11 mouse cellular contexts compared by ENCODE assay signal in genomic region chr7:80200588-80200945, GRCm38 (mm10). TPM values are rescaled to one million over a fixed set of nuclear protein-coding genes. Genes with fewer than 3 reads are reported as not detected.
DNase-seq lines count a peak whose midpoint lies in the region; ATAC-seq and TF ChIP-seq lines count a peak whose summit lies in the region.
"Had no signal": no experiment of that assay in that cellular context is flagged by ENCODE, and none has a peak within 500 bp of the region (broad histone marks: within the 10 kb centered on the region; RNA-seq: fewer than 3 reads in every experiment).

No protein-coding gene starts in this region.

- H3K27ac ChIP-seq in heart, embryonic 12.5 days (ENCODE audit: poor library complexity, severe bottlenecking): no peak overlapping the region
- no peak overlapping the region for H3K27ac ChIP-seq in hindbrain, embryonic 15.5 days (replicated peaks)
- no peak overlapping the region for H3K27ac ChIP-seq in midbrain, embryonic 12.5 days (replicated peaks)

- no peaks in the 10 kb centered on the region for H3K9me3 ChIP-seq in heart, embryonic 12.5 days (replicated peaks)
- no peaks in the 10 kb centered on the region for H3K9me3 ChIP-seq in E14TG2a.4 (ENCODE audit: low read length)
- no peaks in the 10 kb centered on the region for H3K9me3 ChIP-seq in hindbrain, embryonic 15.5 days
- no peaks in the 10 kb centered on the region for H3K9me3 ChIP-seq in midbrain, embryonic 12.5 days

- H3K4me1 ChIP-seq in heart, embryonic 12.5 days (replicated peaks): peaks cover 43% of the 10 kb centered on the region
- peaks cover 88% of the 10 kb centered on the region for H3K4me1 ChIP-seq in E14TG2a.4 (replicated peaks; ENCODE audit: low read depth, low read length)
- H3K4me1 ChIP-seq in hindbrain, embryonic 15.5 days (replicated peaks): peaks cover 69% of the 10 kb centered on the region
- H3K4me1 ChIP-seq in midbrain, embryonic 12.5 days: peaks cover 69% of the 10 kb centered on the region

- peak; percentile 85 for DNase-seq in heart, adult 11 months
- DNase-seq in adipocyte (ENCODE audit: low spot score): no peak
- DNase-seq in cerebellum, postnatal 14 days: no peak
- DNase-seq: kidney, postnatal 25 days; thymus, postnatal 4 days had no signal

- TF ChIP-seq CTCF in E14TG2a.4 (conservative IDR thresholded peaks at IDR 0.05; ENCODE audit: low read length): no peak

- ATAC-seq in heart, embryonic 12.5 days (ENCODE audit: insufficient number of reproducible peaks, low FRiP score): no peak
- no peak for ATAC-seq in hindbrain, embryonic 15.5 days (ENCODE audit: low FRiP score, low read depth)
- no peak for ATAC-seq in midbrain, embryonic 12.5 days (ENCODE audit: low FRiP score, low read depth)
- ATAC-seq in monocyte, adult 5-6 weeks (replicated peaks; ENCODE audit: insufficient number of reproducible peaks, low FRiP score, low TSS enrichment, poor library complexity, severe bottlenecking): no peak
- ATAC-seq: CD4-positive, CD25-positive, alpha-beta regulatory T cell, adult 4 months had no signal

- no peak overlapping the region for H3K9ac ChIP-seq in heart, embryonic 12.5 days
- H3K9ac ChIP-seq in hindbrain, embryonic 15.5 days: no peak overlapping the region
- H3K9ac ChIP-seq in midbrain, embryonic 12.5 days (replicated peaks): no peak overlapping the region

- no peak overlapping the region for H3K4me3 ChIP-seq in heart, embryonic 12.5 days
- peak overlapping the region; percentile 94 for H3K4me3 ChIP-seq in E14TG2a.4 (replicated peaks; ENCODE audit: low read length)
- H3K4me3 ChIP-seq in hindbrain, embryonic 15.5 days: no peak overlapping the region
- no peak overlapping the region for H3K4me3 ChIP-seq in midbrain, embryonic 12.5 days

- no peak overlapping the region for H3K4me2 ChIP-seq in heart, embryonic 12.5 days
- peak overlapping the region; percentile 73 for H3K4me2 ChIP-seq in hindbrain, embryonic 15.5 days
- H3K4me2 ChIP-seq in midbrain, embryonic 12.5 days (replicated peaks): peak overlapping the region; percentile 28; the same call in 1 of the 2 replicates

- 88% methylated on average over 6 of the region's 6 CpGs for WGBS in heart, embryonic 12.5 days
- WGBS in hindbrain, embryonic 15.5 days: 85% methylated on average over 6 of the region's 6 CpGs
- WGBS in midbrain, embryonic 12.5 days: 86% methylated on average over 6 of the region's 6 CpGs

- H3K36me3 ChIP-seq in heart, embryonic 12.5 days: 0 out of 2 replicates have a peak, but pooled peaks cover 3% of the 10 kb centered on the region
- H3K36me3 ChIP-seq in E14TG2a.4 (ENCODE audit: insufficient read depth, low read length): peaks cover 60% of the 10 kb centered on the region
- H3K36me3 ChIP-seq in hindbrain, embryonic 15.5 days: no peaks in the 10 kb centered on the region
- no peaks in the 10 kb centered on the region for H3K36me3 ChIP-seq in midbrain, embryonic 12.5 days

- H3K27me3 ChIP-seq in heart, embryonic 12.5 days (replicated peaks): no peaks in the 10 kb centered on the region
- H3K27me3 ChIP-seq in E14TG2a.4 (ENCODE audit: insufficient read depth, low read length): no peaks in the 10 kb centered on the region
- no peaks in the 10 kb centered on the region for H3K27me3 ChIP-seq in hindbrain, embryonic 15.5 days
- peaks cover 3% of the 10 kb centered on the region; the same call in 1 of the 2 replicates for H3K27me3 ChIP-seq in midbrain, embryonic 12.5 days

RNA-seq across cellular contexts. Expression of gene Sema4b, which starts 13.9 kb away (rescaled TPM):
- polyA plus RNA-seq in heart, embryonic 12.5 days (2016; fragmentation: Nextera tagmentation; extraction: Ambion mirVana): 10.3 and 10.7 TPM in 2 replicates
- polyA plus RNA-seq in hindbrain, embryonic 15.5 days (2015; fragmentation: Nextera tagmentation; extraction: Ambion mirVana): 22.7 and 25.7 TPM in 2 replicates
- polyA plus RNA-seq in midbrain, embryonic 12.5 days (2016; fragmentation: Nextera tagmentation; extraction: Ambion mirVana): 17.7 and 20.9 TPM in 2 replicates
- 7.4 to 9.3 TPM (median 9.1 TPM) in 3 replicates for total RNA-seq in monocyte, adult 5-6 weeks (2017)

RNA-seq across cellular contexts. Expression of gene Cib1, which starts 32.0 kb away (rescaled TPM):
- polyA plus RNA-seq in heart, embryonic 12.5 days (2016; fragmentation: Nextera tagmentation; extraction: Ambion mirVana): 43.4 and 47.3 TPM in 2 replicates
- 36.4 and 38.3 TPM in 2 replicates for polyA plus RNA-seq in hindbrain, embryonic 15.5 days (2015; fragmentation: Nextera tagmentation; extraction: Ambion mirVana)
- polyA plus RNA-seq in midbrain, embryonic 12.5 days (2016; fragmentation: Nextera tagmentation; extraction: Ambion mirVana): 41.3 and 42.3 TPM in 2 replicates
- total RNA-seq in monocyte, adult 5-6 weeks (2017): 37.5 to 51.3 TPM (median 45.7 TPM) in 3 replicates

RNA-seq across cellular contexts. Expression of gene Gdpgp1, which starts 32.1 kb away (rescaled TPM):
- polyA plus RNA-seq in heart, embryonic 12.5 days (2016; fragmentation: Nextera tagmentation; extraction: Ambion mirVana): 3.6 and 3.9 TPM in 2 replicates
- polyA plus RNA-seq in hindbrain, embryonic 15.5 days (2015; fragmentation: Nextera tagmentation; extraction: Ambion mirVana): 4.5 and 4.6 TPM in 2 replicates
- polyA plus RNA-seq in midbrain, embryonic 12.5 days (2016; fragmentation: Nextera tagmentation; extraction: Ambion mirVana): 4.0 and 4.6 TPM in 2 replicates
- 0.86 to 3.5 TPM (median 2.2 TPM) in 3 replicates for total RNA-seq in monocyte, adult 5-6 weeks (2017)

RNA-seq across cellular contexts. Expression of gene Ttll13, which starts 45.6 kb away (rescaled TPM):
- polyA plus RNA-seq in heart, embryonic 12.5 days (2016; fragmentation: Nextera tagmentation; extraction: Ambion mirVana): 0.26 and 0.37 TPM in 2 replicates
- 1.9 and 2.5 TPM in 2 replicates for polyA plus RNA-seq in hindbrain, embryonic 15.5 days (2015; fragmentation: Nextera tagmentation; extraction: Ambion mirVana)
- 1.9 and 2.4 TPM in 2 replicates for polyA plus RNA-seq in midbrain, embryonic 12.5 days (2016; fragmentation: Nextera tagmentation; extraction: Ambion mirVana)
- 3.0 TPM in 1 of 3 replicates, not detected in the others for total RNA-seq in monocyte, adult 5-6 weeks (2017)
